Mouse (Mus musculus) forebrain, embryonic 15.5 days (tissue): ENCODE data around the gene Col9a3. TPM values are rescaled to one million over a fixed set of nuclear protein-coding genes. Genes with fewer than 3 reads are reported as not detected.

Experiments used
- polyA plus RNA-seq: library from polyadenylated mRNA; unstranded; fragments of >200 nt; fragmentation: Nextera tagmentation; extraction: Ambion mirVana; gene quantifications from 2 replicates; pipeline ENCODE4 v1.2.1, GENCODE M21; 2015

The Col9a3 gene
- polyA plus RNA-seq, 1 experiment from 2014 or later: 44.3 TPM

Other genes with a start within 250 kb of the Col9a3 start
- 1.2 and 1.4 TPM in 2 replicates for gene Slco4a1, start 141.5 kb upstream of the Col9a3 start, polyA plus RNA-seq
- 6.6 and 8.0 TPM in 2 replicates for gene Ntsr1, start 97.8 kb upstream of the Col9a3 start, polyA plus RNA-seq
- gene Mrgbp, start 16.5 kb upstream of the Col9a3 start, polyA plus RNA-seq: 51.8 and 52.5 TPM in 2 replicates
- 83.7 and 89.1 TPM in 2 replicates for gene Ogfr, start 8.5 kb upstream of the Col9a3 start, polyA plus RNA-seq
- gene Tcfl5, start 44.9 kb downstream of the Col9a3 start, polyA plus RNA-seq: 0.29 and 0.50 TPM in 2 replicates
- 29.6 and 30.8 TPM in 2 replicates for gene Dido1, start 112.2 kb downstream of the Col9a3 start, polyA plus RNA-seq
- 58.0 and 58.7 TPM in 2 replicates for gene Gid8, start 112.3 kb downstream of the Col9a3 start, polyA plus RNA-seq
- gene Slc17a9, start 127.5 kb downstream of the Col9a3 start, polyA plus RNA-seq: 0.13 and 0.29 TPM in 2 replicates
- gene Bhlhe23, start 179.1 kb downstream of the Col9a3 start, polyA plus RNA-seq: 0.51 and 1.1 TPM in 2 replicates